Mouse (Mus musculus) heart, adult 2 months (tissue): Measurements from ENCODE around the gene Zan.

ENCODE experiments used
- CTCF ChIP-seq: fragments of 200-600 bp; IDR thresholded peaks from 2 replicates; pipeline ENCODE4 v1.8.1; 2022; ENCODE audit warnings: antibody characterized with exemption, mild to moderate bottlenecking, moderate library complexity
- POLR2A ChIP-seq: fragments of 200-500 bp; IDR thresholded peaks from 2 replicates; pipeline ENCODE4 v1.6.1; 2011; ENCODE audit warnings: mild to moderate bottlenecking, low read depth, low read length, control low read depth; ENCODE audit not compliant: insufficient read depth

DNA sequence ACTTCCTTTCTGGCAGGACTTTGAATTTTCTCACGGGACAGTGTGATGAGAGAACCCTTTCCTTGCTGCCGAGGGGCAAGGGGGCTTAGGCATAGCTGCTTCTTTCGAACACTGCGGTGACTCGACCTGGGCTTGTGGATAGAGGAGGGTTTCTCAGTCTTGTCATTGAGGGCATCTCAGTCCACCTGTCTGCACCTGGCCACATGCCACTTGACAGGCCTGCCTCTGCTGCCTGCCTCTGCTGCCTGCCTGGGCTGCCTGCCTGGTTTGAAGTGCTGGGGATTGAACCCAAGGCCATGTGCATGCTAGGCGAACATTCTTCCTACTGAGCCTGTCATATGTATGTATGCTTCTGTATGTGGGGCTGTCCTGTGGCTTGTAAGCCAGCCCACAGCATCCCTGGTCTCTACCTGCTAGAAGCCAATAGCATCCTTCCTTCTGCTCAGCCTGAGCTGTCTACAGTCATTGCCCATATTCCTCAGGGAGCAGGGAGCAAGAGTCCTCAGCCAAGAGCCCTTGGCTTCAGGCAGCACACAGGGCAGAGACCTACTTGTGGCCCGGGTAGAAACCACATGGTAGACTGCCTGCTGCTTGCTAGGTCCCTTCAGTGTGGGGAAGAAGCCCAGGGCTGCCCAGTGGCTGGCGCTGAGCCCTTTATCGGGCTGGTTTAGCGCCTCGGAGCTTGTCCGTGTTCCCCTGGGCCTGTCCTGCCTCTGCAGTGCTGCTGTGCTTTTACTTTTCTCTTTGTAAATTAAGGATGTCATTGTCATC, 37.3 kb upstream of the Zan start:
- TF ChIP-seq CTCF (no peak), POLR2A (no peak)
